Mouse (Mus musculus) erythroid progenitor cell, adult 5-6 weeks (primary cell): ENCODE results near the gene Sos1. TPM values are rescaled to one million over a fixed set of nuclear protein-coding genes. Genes with fewer than 3 reads are reported as not detected.

Experiments
- ATAC-seq: replicated peaks from 2 replicates; pipeline ENCODE4 v1.8.0; 2016; ENCODE audit warnings: moderate number of reproducible peaks, mild to moderate bottlenecking, moderate TSS enrichment, inconsistent platforms; ENCODE audit not compliant: poor library complexity, low FRiP score, severe bottlenecking
- total RNA-seq, 2 experiments: library from RNA; stranded (forward) in 1 of 2; stranded (reverse) in 1 of 2; fragments of 150-400 nt in 1 of 2; fragments of 186-747, 209-891 nt in 1 of 2; gene quantifications; 2 replicates each; pipeline versions ENCODE4 v1.2.3 to v1.2.4; 2015 to 2017; ENCODE audit warnings: low replicate concordance in 2 of 2

The Sos1 gene
- total RNA-seq (2015; ENCODE audit: low replicate concordance) = 10.8 and 16.3 TPM in 2 replicates
- total RNA-seq (2017; ENCODE audit: low replicate concordance) = 5.7 and 6.5 TPM in 2 replicates

- peak; percentile 76 for ATAC-seq
Measured at GRCm38 (mm10) chr17:80480031-80480854, at the start of gene Sos1. Gene Sos1, minus strand, starts transcription at chr17:80480453.

GRCm38 (mm10) chr17:80523231-80523630 lies 43.0 kb upstream of the Sos1 start:
- ATAC-seq = no peak

GRCm38 (mm10) chr17:80522229-80522556 lies 41.9 kb upstream of the Sos1 start:
- ATAC-seq = no peak

- ATAC-seq = no peak
Measured at GRCm38 (mm10) chr17:80521521-80522228, 41.4 kb upstream of the Sos1 start.

GRCm38 (mm10) chr17:80520537-80520936 lies 40.3 kb upstream of the Sos1 start:
- no peak for ATAC-seq

GRCm38 (mm10) chr17:80518811-80519210 lies 38.6 kb upstream of the Sos1 start:
- ATAC-seq = no peak

- ATAC-seq = no peak
Measured at GRCm38 (mm10) chr17:80517244-80517643, 37.0 kb upstream of the Sos1 start.

- no peak for ATAC-seq
Measured at GRCm38 (mm10) chr17:80515956-80516355, 35.7 kb upstream of the Sos1 start.

- no peak for ATAC-seq
Measured at GRCm38 (mm10) chr17:80515513-80515912, 35.3 kb upstream of the Sos1 start.

GRCm38 (mm10) chr17:80513766-80514165 lies 33.5 kb upstream of the Sos1 start:
- ATAC-seq = no peak

- no peak for ATAC-seq
Measured at GRCm38 (mm10) chr17:80510459-80510855, 30.2 kb upstream of the Sos1 start.

GRCm38 (mm10) chr17:80509494-80510458 lies 29.5 kb upstream of the Sos1 start:
- no peak for ATAC-seq

GRCm38 (mm10) chr17:80505766-80506165 lies 25.5 kb upstream of the Sos1 start:
- ATAC-seq = no peak

GRCm38 (mm10) chr17:80505342-80505741 lies 25.1 kb upstream of the Sos1 start:
- ATAC-seq = no peak

- ATAC-seq = no peak
Measured at GRCm38 (mm10) chr17:80501805-80502172, 21.5 kb upstream of the Sos1 start.

- ATAC-seq = no peak
Measured at GRCm38 (mm10) chr17:80501037-80501804, 21.0 kb upstream of the Sos1 start.

GRCm38 (mm10) chr17:80500025-80500424 lies 19.8 kb upstream of the Sos1 start:
- no peak for ATAC-seq

GRCm38 (mm10) chr17:80498600-80499268 lies 18.5 kb upstream of the Sos1 start:
- no peak for ATAC-seq

GRCm38 (mm10) chr17:80497183-80497601 lies 16.9 kb upstream of the Sos1 start:
- no peak for ATAC-seq
